Mouse (Mus musculus) lung, embryonic 16.5 days (tissue): ENCODE results near the gene Ttc33. TPM values are rescaled to one million over a fixed set of nuclear protein-coding genes. Genes with fewer than 3 reads are reported as not detected.

Experiments used
- ATAC-seq: fragments of 200-750 bp; cut with Nextera tagmentation; 2 replicates; pipeline ENCODE4 v1.8.0; 2017; ENCODE audit warnings: low read depth, mild to moderate bottlenecking, moderate library complexity
- H3K27ac ChIP-seq: fragments of 300-500 bp; sonication (generic); 2 replicates; pipeline ENCODE4 v1.5.1; 2014; ENCODE audit warnings: mild to moderate bottlenecking, control low read depth, low read length
- H3K27me3 ChIP-seq: fragments of 300-500 bp; sonication (generic); 2 replicates; pipeline ENCODE4 v1.6.1; 2014; ENCODE audit warnings: low read depth, low read length, mixed read lengths; ENCODE audit not compliant: control insufficient read depth, insufficient read depth
- H3K36me3 ChIP-seq: fragments of 300-500 bp; sonication (generic); 2 replicates; pipeline ENCODE4 v1.6.1; 2014; ENCODE audit warnings: low read length; ENCODE audit not compliant: control insufficient read depth, insufficient read depth
- H3K4me1 ChIP-seq: fragments of 300-500 bp; sonication (generic); replicated peaks from 2 replicates; pipeline ENCODE4 v1.6.1; 2014; ENCODE audit warnings: low read length, mixed read lengths; ENCODE audit not compliant: control insufficient read depth, insufficient read depth
- H3K4me2 ChIP-seq: fragments of 300-500 bp; sonication (generic); 2 replicates; pipeline ENCODE4 v1.6.1; 2014; ENCODE audit warnings: low read depth, low read length, control low read depth
- H3K4me3 ChIP-seq: fragments of 300-500 bp; sonication (generic); 2 replicates; pipeline ENCODE4 v1.5.1; 2014; ENCODE audit warnings: mild to moderate bottlenecking, low read length, control low read depth
- H3K9ac ChIP-seq: fragments of 300-500 bp; sonication (generic); 2 replicates; pipeline ENCODE4 v1.6.1; 2014; ENCODE audit warnings: low read length, control low read depth
- H3K9me3 ChIP-seq: fragments of 300-500 bp; sonication (generic); 2 replicates; pipeline ENCODE4 v1.6.1; 2016; ENCODE audit warnings: low read length; ENCODE audit not compliant: control insufficient read depth
- WGBS: fragments of 180-500 bp; shearing (Covaris S2); extraction: QIAGEN DNeasy Blood & Tissue Kit; methylation state at CpG from one replicate; pipeline ENCODE4 v1.1.7; 2014; 5-methylcytosine and 5-hydroxymethylcytosine counted together
- polyA plus RNA-seq: library from polyadenylated mRNA; unstranded; fragments of >200 nt; fragmentation: Nextera tagmentation; extraction: Ambion mirVana; gene quantifications from 2 replicates; pipeline ENCODE4 v1.2.1, GENCODE M21; 2015

Ttc33 gene
- polyA plus RNA-seq, 1 experiment from 2014 or later, result 44.3 TPM

GRCm38 (mm10) chr15:5144021-5144778 lies 41.1 kb upstream of the Ttc33 start:
- no peaks in the 10 kb centered on the region for H3K27me3 ChIP-seq
- H3K9me3 ChIP-seq, result no peaks in the 10 kb centered on the region
- peak overlapping the region; percentile 94 for H3K4me3 ChIP-seq
- no peaks in the 10 kb centered on the region for H3K36me3 ChIP-seq
- H3K4me1 ChIP-seq, result peaks cover 11% of the 10 kb centered on the region
- peak; percentile 88 for ATAC-seq
- peak overlapping the region; percentile 71 for H3K4me2 ChIP-seq
- WGBS, result 1% methylated on average over 58 of the region's 61 CpGs
- peak overlapping the region; percentile 91 for H3K9ac ChIP-seq
- peak overlapping the region; percentile 89 for H3K27ac ChIP-seq

- no peaks in the 10 kb centered on the region for H3K36me3 ChIP-seq
- H3K9ac ChIP-seq, result peak overlapping the region; percentile 43; the same call in 1 of the 2 replicates
- H3K27me3 ChIP-seq, result no peaks in the 10 kb centered on the region
- H3K4me2 ChIP-seq, result peak overlapping the region; percentile 71
- H3K9me3 ChIP-seq, result no peaks in the 10 kb centered on the region
- no peak overlapping the region for H3K27ac ChIP-seq
- peak overlapping the region; percentile 20 for H3K4me3 ChIP-seq
- peaks cover 11% of the 10 kb centered on the region for H3K4me1 ChIP-seq
- 41% methylated on average over 9 of the region's 9 CpGs for WGBS
- no peak for ATAC-seq
These were observed 40.0 kb upstream of the Ttc33 start for GRCm38 (mm10) chr15:5145196-5145945.

- H3K4me1 ChIP-seq, result peaks cover 11% of the 10 kb centered on the region
These were observed 36.1 kb upstream of the Ttc33 start for GRCm38 (mm10) chr15:5149187-5149586.

GRCm38 (mm10) chr15:5152171-5152570 lies 33.2 kb upstream of the Ttc33 start:
- no peak overlapping the region for H3K9ac ChIP-seq
- H3K4me3 ChIP-seq, result no peak overlapping the region
- no peaks in the 10 kb centered on the region for H3K9me3 ChIP-seq
- ATAC-seq, result no peak
- WGBS, result 92% methylated on average over 6 of the region's 6 CpGs
- H3K27me3 ChIP-seq, result no peaks in the 10 kb centered on the region
- H3K36me3 ChIP-seq, result no peaks in the 10 kb centered on the region
- peaks cover 7% of the 10 kb centered on the region; the same call in 1 of the 2 replicates for H3K4me1 ChIP-seq
- H3K27ac ChIP-seq, result no peak overlapping the region
- H3K4me2 ChIP-seq, result no peak overlapping the region

More at GRCm38 (mm10) chr15:5149187-5149586, 36.1 kb upstream of the Ttc33 start:
- Histone ChIP-seq H3K4me2 (no peak overlapping the region), H3K27ac (no peak overlapping the region), H3K27me3 (no peaks in the 10 kb centered on the region), H3K36me3 (no peaks in the 10 kb centered on the region), H3K4me3 (no peak overlapping the region), H3K9me3 (no peaks in the 10 kb centered on the region), H3K9ac (no peak overlapping the region)
- no peak for ATAC-seq
- 82% methylated on average over 4 of the region's 4 CpGs for WGBS

GRCm38 (mm10) chr15:5154621-5155020 lies 30.7 kb upstream of the Ttc33 start:
- H3K9me3 ChIP-seq, result no peaks in the 10 kb centered on the region
- no peak overlapping the region for H3K9ac ChIP-seq
- no peak overlapping the region for H3K4me2 ChIP-seq
- H3K4me1 ChIP-seq, result peaks cover 7% of the 10 kb centered on the region
- 49% methylated on average over 9 of the region's 9 CpGs for WGBS
- no peaks in the 10 kb centered on the region for H3K27me3 ChIP-seq
- no peaks in the 10 kb centered on the region for H3K36me3 ChIP-seq
- H3K27ac ChIP-seq, result no peak overlapping the region
- 0 out of 2 replicates have a peak, but pooled peaks have one; percentile 20 for ATAC-seq
- no peak overlapping the region for H3K4me3 ChIP-seq

GRCm38 (mm10) chr15:5155093-5155492 lies 30.2 kb upstream of the Ttc33 start:
- Histone ChIP-seq H3K4me2 (no peak overlapping the region), H3K4me1 (peaks cover 7% of the 10 kb centered on the region), H3K9ac (no peak overlapping the region), H3K27me3 (no peaks in the 10 kb centered on the region), H3K4me3 (no peak overlapping the region), H3K27ac (no peak overlapping the region), H3K9me3 (no peaks in the 10 kb centered on the region), H3K36me3 (no peaks in the 10 kb centered on the region)
- ATAC-seq, result 0 out of 2 replicates have a peak, but pooled peaks have one; percentile 3
- 75% methylated on average over 5 of the region's 5 CpGs for WGBS

- Histone ChIP-seq H3K4me2 (no peak overlapping the region), H3K27ac (no peak overlapping the region), H3K9me3 (no peaks in the 10 kb centered on the region), H3K9ac (no peak overlapping the region), H3K27me3 (no peaks in the 10 kb centered on the region), H3K36me3 (0 out of 2 replicates have a peak, but pooled peaks cover 2% of the 10 kb centered on the region), H3K4me3 (no peak overlapping the region), H3K4me1 (peaks cover 7% of the 10 kb centered on the region)
- no peak for ATAC-seq
- 83% methylated on average over 4 of the region's 4 CpGs for WGBS
These were observed 29.0 kb upstream of the Ttc33 start for GRCm38 (mm10) chr15:5156355-5156754.

GRCm38 (mm10) chr15:5157386-5157785 lies 27.9 kb upstream of the Ttc33 start:
- no peak overlapping the region for H3K27ac ChIP-seq
- H3K4me1 ChIP-seq, result peaks cover 7% of the 10 kb centered on the region
- no peaks in the 10 kb centered on the region for H3K27me3 ChIP-seq
- no peak overlapping the region for H3K4me3 ChIP-seq
- no peak overlapping the region for H3K9ac ChIP-seq
- 0 out of 2 replicates have a peak, but pooled peaks cover 2% of the 10 kb centered on the region for H3K36me3 ChIP-seq
- ATAC-seq, result no peak
- H3K4me2 ChIP-seq, result no peak overlapping the region
- 66% methylated on average over 1 of the region's 1 CpGs for WGBS
- H3K9me3 ChIP-seq, result no peaks in the 10 kb centered on the region

GRCm38 (mm10) chr15:5158827-5159226 lies 26.5 kb upstream of the Ttc33 start:
- Histone ChIP-seq H3K4me1 (peaks cover 7% of the 10 kb centered on the region), H3K9ac (no peak overlapping the region), H3K27ac (no peak overlapping the region), H3K9me3 (no peaks in the 10 kb centered on the region), H3K36me3 (peaks cover 8% of the 10 kb centered on the region; the same call in 1 of the 2 replicates), H3K4me2 (no peak overlapping the region), H3K27me3 (no peaks in the 10 kb centered on the region), H3K4me3 (no peak overlapping the region)
- no peak for ATAC-seq
- WGBS, result 43% methylated on average over 6 of the region's 6 CpGs
